Mouse (Mus musculus): ENCODE measurements around the gene Ints5. TPM values are rescaled to one million over a fixed set of nuclear protein-coding genes. Genes with fewer than 3 reads are reported as not detected.
"Not testable (repeated sequence)": the region's sequence is repeated elsewhere in the genome, so short reads cannot be mapped to it uniquely, and the experiment has no call there.

Gene Ints5
- polyA plus RNA-seq, 1 experiment = 17.7 TPM

GRCm38 (mm10) chr19:8857689-8858088 is 35.1 kb upstream of the Ints5 start:
- WGBS = 32% methylated on average over 4 of the region's 4 CpGs
- no peak for TF ChIP-seq POLR2A (IDR thresholded peaks at IDR 0.05; ENCODE audit: borderline replicate concordance, insufficient read depth, low read length)
- peak; percentile 59; the same call in 1 of the 2 replicates for TF ChIP-seq CTCF (IDR thresholded peaks at IDR 0.05; ENCODE audit: borderline replicate concordance, insufficient read depth, low read depth, low read length)
- no peak for DNase-seq
- Histone ChIP-seq H3K4me1 (ENCODE audit: control insufficient read depth, insufficient read depth, low read length) (no peaks in the 10 kb centered on the region), H3K27ac (ENCODE audit: insufficient read depth, low read length) (no peak overlapping the region), H3K4me3 (replicated peaks; ENCODE audit: insufficient read depth, low read depth, low read length) (no peak overlapping the region), H3K27me3 (ENCODE audit: control insufficient read depth, insufficient read depth, low read length) (no peaks in the 10 kb centered on the region)

DNA sequence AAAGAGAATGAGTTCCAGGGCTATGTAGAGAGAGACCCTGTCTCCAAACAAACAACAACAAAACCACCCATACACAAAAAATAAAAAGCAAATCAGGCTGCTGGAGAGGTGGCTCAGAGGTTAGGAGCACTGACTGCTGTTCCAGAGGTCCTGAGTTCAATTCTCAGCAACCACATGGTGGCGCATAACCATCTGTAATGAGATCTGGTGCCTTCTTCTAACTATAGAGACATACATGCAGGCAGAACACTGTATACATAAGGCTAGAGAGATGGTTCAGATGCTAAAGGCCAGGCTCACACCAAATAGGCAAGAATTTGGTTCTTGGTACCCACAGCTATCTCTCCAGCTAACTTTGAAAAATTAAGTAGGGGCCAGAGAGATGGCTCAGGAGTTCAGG is 33.8 kb upstream of the Ints5 start:
- 34% methylated on average over 1 of the region's 1 CpGs for WGBS
- Histone ChIP-seq H3K27ac (ENCODE audit: insufficient read depth, low read length) (no peak overlapping the region), H3K4me3 (replicated peaks; ENCODE audit: insufficient read depth, low read depth, low read length) (no peak overlapping the region), H3K4me1 (ENCODE audit: control insufficient read depth, insufficient read depth, low read length) (no peaks in the 10 kb centered on the region), H3K27me3 (ENCODE audit: control insufficient read depth, insufficient read depth, low read length) (no peaks in the 10 kb centered on the region)
- no peak for DNase-seq
- TF ChIP-seq POLR2A (IDR thresholded peaks at IDR 0.05; ENCODE audit: borderline replicate concordance, insufficient read depth, low read length) (no peak), CTCF (IDR thresholded peaks at IDR 0.05; ENCODE audit: borderline replicate concordance, insufficient read depth, low read depth, low read length) (no peak)

DNA sequence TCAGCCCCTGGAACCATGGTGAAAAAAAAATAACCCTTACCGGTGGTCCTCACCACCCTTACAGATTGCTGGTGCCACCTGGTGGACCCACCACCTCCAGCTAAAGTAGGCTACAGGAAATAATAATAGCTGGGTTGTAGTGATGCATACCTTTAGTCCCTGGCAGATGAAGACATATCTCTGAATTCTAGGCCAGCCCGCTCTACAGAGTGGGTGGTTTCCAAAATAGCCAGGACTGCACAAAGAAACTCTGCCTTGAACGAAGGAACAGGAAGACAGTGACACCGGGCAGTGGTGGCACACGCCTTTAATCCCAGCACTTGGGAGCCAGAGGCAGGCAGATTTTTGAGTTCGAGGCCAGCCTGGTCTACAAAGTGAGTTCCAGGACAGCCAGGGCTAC is 28.5 kb upstream of the Ints5 start:
- no peak overlapping the region for H3K27ac ChIP-seq (ENCODE audit: insufficient read depth, low read length)
- DNase-seq = no peak
- no peak for TF ChIP-seq CTCF (IDR thresholded peaks at IDR 0.05; ENCODE audit: borderline replicate concordance, insufficient read depth, low read depth, low read length)
- TF ChIP-seq POLR2A (IDR thresholded peaks at IDR 0.05; ENCODE audit: borderline replicate concordance, insufficient read depth, low read length) = no peak
- H3K27me3 ChIP-seq (ENCODE audit: control insufficient read depth, insufficient read depth, low read length) = no peaks in the 10 kb centered on the region
- WGBS = 80% methylated on average over 6 of the region's 6 CpGs
- no peak overlapping the region for H3K4me3 ChIP-seq (replicated peaks; ENCODE audit: insufficient read depth, low read depth, low read length)
- H3K4me1 ChIP-seq (ENCODE audit: control insufficient read depth, insufficient read depth, low read length) = no peaks in the 10 kb centered on the region

- H3K4me1 ChIP-seq (ENCODE audit: control insufficient read depth, insufficient read depth, low read length); DNase-seq; H3K4me3 ChIP-seq (replicated peaks; ENCODE audit: insufficient read depth, low read depth, low read length); H3K27ac ChIP-seq (ENCODE audit: insufficient read depth, low read length); H3K27me3 ChIP-seq (ENCODE audit: control insufficient read depth, insufficient read depth, low read length): not testable (repeated sequence)
- 75% methylated on average over 3 of the region's 3 CpGs for WGBS
Measured at GRCm38 (mm10) chr19:8870381-8870780, 22.4 kb upstream of the Ints5 start.

DNA sequence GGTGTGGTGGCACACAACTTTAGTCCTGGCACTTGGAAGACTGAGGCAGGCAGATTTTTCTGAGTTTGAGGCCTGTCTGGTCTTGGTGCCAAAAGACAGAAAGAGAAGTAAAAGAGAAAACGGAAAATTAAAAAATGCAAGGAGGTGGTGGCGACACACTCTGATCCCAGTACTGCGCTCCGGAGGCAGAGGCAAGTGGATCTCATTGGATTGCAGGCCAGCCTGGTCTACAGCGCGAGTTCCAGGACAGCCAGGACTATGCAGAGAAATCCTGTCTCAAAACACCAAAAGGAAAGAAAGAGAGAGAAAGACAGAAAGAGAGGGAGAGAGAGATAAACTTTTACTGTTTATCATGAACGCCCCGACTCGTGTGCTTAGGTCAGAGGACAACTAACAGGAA is 22.0 kb upstream of the Ints5 start:
- peak overlapping the region; percentile 75 for H3K4me3 ChIP-seq (replicated peaks; ENCODE audit: insufficient read depth, low read depth, low read length)
- H3K27me3 ChIP-seq (ENCODE audit: control insufficient read depth, insufficient read depth, low read length) = no peaks in the 10 kb centered on the region
- no peak for TF ChIP-seq CTCF (IDR thresholded peaks at IDR 0.05; ENCODE audit: borderline replicate concordance, insufficient read depth, low read depth, low read length)
- TF ChIP-seq POLR2A (IDR thresholded peaks at IDR 0.05; ENCODE audit: borderline replicate concordance, insufficient read depth, low read length) = no peak
- no peak for DNase-seq
- 45% methylated on average over 9 of the region's 9 CpGs for WGBS
- no peaks in the 10 kb centered on the region; the same call in 1 of the 2 replicates for H3K4me1 ChIP-seq (ENCODE audit: control insufficient read depth, insufficient read depth, low read length)
- H3K27ac ChIP-seq (ENCODE audit: insufficient read depth, low read length) = no peak overlapping the region

DNA sequence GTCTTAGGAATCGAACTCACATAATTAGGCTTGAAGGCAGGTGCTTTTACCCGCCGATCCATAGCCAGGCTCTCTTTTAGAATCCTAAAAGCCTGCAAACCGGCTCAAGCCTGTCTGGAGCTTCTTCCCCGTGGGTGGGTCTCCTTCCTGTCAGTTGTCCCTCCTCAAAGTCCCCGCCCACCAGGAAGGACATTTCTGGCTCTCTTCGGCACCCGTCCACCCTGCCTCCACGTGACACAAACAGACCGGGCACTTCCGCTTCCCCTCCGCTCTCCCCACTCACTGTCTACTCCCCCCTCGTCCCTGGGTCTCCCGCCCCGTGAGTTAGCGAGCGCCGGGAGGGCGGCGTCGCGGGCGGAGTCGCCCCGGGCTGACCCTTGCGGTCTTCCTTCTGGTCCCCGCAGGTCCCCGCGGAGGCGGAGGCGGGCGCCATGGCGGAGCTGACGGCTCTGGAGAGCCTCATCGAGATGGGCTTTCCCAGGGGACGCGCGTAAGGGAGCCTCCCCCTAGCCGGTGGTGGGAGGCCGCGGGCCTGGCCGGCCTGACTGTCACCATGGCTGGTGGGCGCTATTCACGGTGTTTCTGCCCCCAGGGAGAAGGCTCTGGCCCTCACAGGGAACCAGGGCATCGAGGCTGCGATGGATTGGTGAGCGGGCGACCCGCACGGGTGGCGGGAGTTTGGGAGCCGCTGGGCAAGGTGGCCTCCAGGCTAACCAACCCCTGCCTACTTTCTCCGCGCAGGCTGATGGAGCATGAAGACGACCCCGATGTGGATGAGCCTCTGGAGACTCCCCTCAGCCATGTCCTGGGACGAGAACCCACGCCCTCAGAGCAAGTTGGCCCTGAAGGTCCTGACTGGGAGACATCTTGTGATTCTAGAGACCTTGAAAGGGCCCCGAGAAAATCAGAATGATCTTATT is 21.3 kb upstream of the Ints5 start, which contains the start of gene Ubxn1:
Gene Ubxn1 (plus strand): TSS at position 230 of the 920 bp plus-strand sequence.
- peak; percentile 42; the same call in 1 of the 2 replicates for TF ChIP-seq POLR2A (IDR thresholded peaks at IDR 0.05; ENCODE audit: borderline replicate concordance, insufficient read depth, low read length)
- no peak for TF ChIP-seq CTCF (IDR thresholded peaks at IDR 0.05; ENCODE audit: borderline replicate concordance, insufficient read depth, low read depth, low read length)
- under 1% methylated on average over 59 of the region's 59 CpGs for WGBS
- Histone ChIP-seq H3K27me3 (ENCODE audit: control insufficient read depth, insufficient read depth, low read length) (no peaks in the 10 kb centered on the region), H3K27ac (ENCODE audit: insufficient read depth, low read length) (peak within 1 kb of the TSS; percentile 54; the same call in 1 of the 2 replicates), H3K4me1 (ENCODE audit: control insufficient read depth, insufficient read depth, low read length) (no peaks in the 10 kb centered on the region; the same call in 1 of the 2 replicates), H3K4me3 (replicated peaks; ENCODE audit: insufficient read depth, low read depth, low read length) (peak within 1 kb of the TSS; percentile 75)
- DNase-seq = peak; percentile 97 to 98

GRCm38 (mm10) chr19:8872266-8872840 is 20.5 kb upstream of the Ints5 start:
- no peaks in the 10 kb centered on the region; the same call in 1 of the 2 replicates for H3K4me1 ChIP-seq (ENCODE audit: control insufficient read depth, insufficient read depth, low read length)
- TF ChIP-seq POLR2A (IDR thresholded peaks at IDR 0.05; ENCODE audit: borderline replicate concordance, insufficient read depth, low read length) = no peak
- no peak for DNase-seq
- WGBS = 72% methylated on average over 10 of the region's 10 CpGs
- H3K27me3 ChIP-seq (ENCODE audit: control insufficient read depth, insufficient read depth, low read length) = no peaks in the 10 kb centered on the region
- no peak overlapping the region for H3K27ac ChIP-seq (ENCODE audit: insufficient read depth, low read length)
- H3K4me3 ChIP-seq (replicated peaks; ENCODE audit: insufficient read depth, low read depth, low read length) = peak overlapping the region; percentile 75

DNA sequence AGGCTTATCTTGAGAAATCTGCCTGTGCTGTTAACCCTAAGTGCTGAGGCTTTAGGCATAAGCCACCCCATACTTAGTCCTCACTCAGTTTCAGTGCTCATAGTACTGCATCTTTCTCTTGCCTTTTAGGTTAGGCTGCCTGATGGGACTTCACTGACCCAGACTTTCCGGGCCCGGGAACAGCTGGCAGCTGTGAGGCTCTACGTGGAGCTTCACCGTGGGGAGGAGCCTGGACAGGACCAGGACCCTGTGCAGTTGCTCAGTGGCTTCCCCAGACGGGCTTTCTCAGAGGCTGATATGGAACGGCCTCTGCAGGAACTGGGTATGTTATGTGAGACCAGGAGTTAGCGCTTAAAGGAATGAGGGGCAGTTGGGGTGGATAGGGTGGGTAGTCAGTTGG is 17.8 kb upstream of the Ints5 start:
- H3K4me1 ChIP-seq (ENCODE audit: control insufficient read depth, insufficient read depth, low read length) = no peaks in the 10 kb centered on the region; the same call in 1 of the 2 replicates
- no peak for DNase-seq
- no peaks in the 10 kb centered on the region for H3K27me3 ChIP-seq (ENCODE audit: control insufficient read depth, insufficient read depth, low read length)
- 85% methylated on average over 7 of the region's 7 CpGs for WGBS
- no peak overlapping the region for H3K27ac ChIP-seq (ENCODE audit: insufficient read depth, low read length)
- TF ChIP-seq CTCF (IDR thresholded peaks at IDR 0.05; ENCODE audit: borderline replicate concordance, insufficient read depth, low read depth, low read length) (no peak), POLR2A (IDR thresholded peaks at IDR 0.05; ENCODE audit: borderline replicate concordance, insufficient read depth, low read length) (no peak)
- no peak overlapping the region for H3K4me3 ChIP-seq (replicated peaks; ENCODE audit: insufficient read depth, low read depth, low read length)

Measured in cerebellum, adult 2 months (tissue).